ENCODE assay signal across 21 mouse cellular contexts in genomic region chr9:85551871-85552270, GRCm38 (mm10).
A peak's percentile ranks its signal among the peaks of the same experiment; 100 is the strongest.
DNase-seq lines count a peak whose midpoint lies in the region; ATAC-seq and TF ChIP-seq lines count a peak whose summit lies in the region.
"Had no signal": no experiment of that assay in that cellular context is flagged by ENCODE, and none has a peak within 500 bp of the region (broad histone marks: within the 10 kb centered on the region; RNA-seq: fewer than 3 reads in every experiment).

No protein-coding gene starts in this region.

- peak; percentile 90 for DNase-seq in heart, adult 11 months
- DNase-seq in heart, adult 2 months: no peak
- DNase-seq in 416B (ENCODE audit: low read depth): peak; percentile 4
- DNase-seq in adrenal gland, postnatal 10 days: peak; percentile 3
- DNase-seq in embryonic facial prominence, embryonic 10.5 days (ENCODE audit: low spot score): no peak
- DNase-seq in neural tube, embryonic 10.5 days (ENCODE audit: extremely low spot score, low spot score): no peak
- DNase-seq: cerebellum, adult 11 months; cerebellum, postnatal 14 days; heart, postnatal 10 days; kidney, adult 18-20 months; lung, adult 2 months; thymus, postnatal 4 days had no signal

- H3K79me2 ChIP-seq in heart, adult 2 months (replicated peaks; ENCODE audit: control insufficient read depth, insufficient read depth, low read length): no peaks in the 10 kb centered on the region

- TF ChIP-seq EP300 in heart, adult 2 months (IDR thresholded peaks at IDR 0.05; ENCODE audit: insufficient read depth, low read depth, low read length): no peak

- no peak overlapping the region for H3K27ac ChIP-seq in heart, adult 2 months
- no peak overlapping the region for H3K27ac ChIP-seq in intestine, postnatal 0 days (ENCODE audit: low read depth, low read length)
- H3K27ac ChIP-seq in embryonic facial prominence, embryonic 10.5 days (replicated peaks): no peak overlapping the region
- H3K27ac ChIP-seq: forebrain, embryonic 15.5 days; heart, embryonic 10.5 days; hindbrain, embryonic 12.5 days; limb, embryonic 10.5 days; macrophage; midbrain, embryonic 13.5 days; neural tube, embryonic 15.5 days had no signal

- TF ChIP-seq POLR2A in heart, adult 2 months (IDR thresholded peaks at IDR 0.05; ENCODE audit: insufficient read depth, low read depth, low read length): no peak

- intact Hi-C loops in heart, adult 2 months (cut with DNase I): no loop called here

- H3K9ac ChIP-seq in heart, adult 2 months (ENCODE audit: low read depth, low read length): no peak overlapping the region
- no peak overlapping the region for H3K9ac ChIP-seq in intestine, postnatal 0 days (ENCODE audit: low read depth, low read length)
- H3K9ac ChIP-seq: forebrain, embryonic 15.5 days; hindbrain, embryonic 12.5 days; midbrain, embryonic 13.5 days; neural tube, embryonic 15.5 days had no signal

- TF ChIP-seq CTCF in heart, adult 2 months (IDR thresholded peaks at IDR 0.05): no peak
- TF ChIP-seq CTCF in intestine, postnatal 0 days (IDR thresholded peaks at IDR 0.05; ENCODE audit: low read depth): no peak

- H3K4me3 ChIP-seq in heart, adult 2 months: no peak overlapping the region
- H3K4me3 ChIP-seq in intestine, postnatal 0 days (ENCODE audit: low read depth, low read length): no peak overlapping the region
- no peak overlapping the region for H3K4me3 ChIP-seq in embryonic facial prominence, embryonic 10.5 days
- H3K4me3 ChIP-seq: forebrain, embryonic 15.5 days; heart, embryonic 10.5 days; hindbrain, embryonic 12.5 days; limb, embryonic 10.5 days; midbrain, embryonic 13.5 days; neural tube, embryonic 15.5 days had no signal

- WGBS in heart, adult 2 months: 35% methylated on average over 1 of the region's 1 CpGs
- WGBS in intestine, postnatal 0 days: 26% methylated on average over 1 of the region's 1 CpGs
- 39% methylated on average over 1 of the region's 1 CpGs for WGBS in embryonic facial prominence, embryonic 10.5 days

- peak; percentile 94 for ATAC-seq in intestine, postnatal 0 days
- ATAC-seq: forebrain, embryonic 15.5 days; midbrain, embryonic 13.5 days had no signal

- H3K27me3 ChIP-seq in heart, adult 2 months (ENCODE audit: control insufficient read depth, insufficient read depth, low read length): no peaks in the 10 kb centered on the region
- no peaks in the 10 kb centered on the region for H3K27me3 ChIP-seq in intestine, postnatal 0 days (replicated peaks; ENCODE audit: control insufficient read depth, insufficient read depth, low read length)
- H3K27me3 ChIP-seq in embryonic facial prominence, embryonic 10.5 days (replicated peaks; ENCODE audit: low read depth, poor library complexity, severe bottlenecking): no peaks in the 10 kb centered on the region
- H3K27me3 ChIP-seq: forebrain, embryonic 15.5 days; hindbrain, embryonic 12.5 days; midbrain, embryonic 13.5 days; neural tube, embryonic 15.5 days had no signal

- no peaks in the 10 kb centered on the region for H3K4me1 ChIP-seq in heart, adult 2 months (ENCODE audit: control insufficient read depth, insufficient read depth, low read length)
- H3K4me1 ChIP-seq in intestine, postnatal 0 days (replicated peaks; ENCODE audit: control insufficient read depth, insufficient read depth, low read length): no peaks in the 10 kb centered on the region
- H3K4me1 ChIP-seq in embryonic facial prominence, embryonic 10.5 days: no peaks in the 10 kb centered on the region
- H3K4me1 ChIP-seq: forebrain, embryonic 15.5 days; hindbrain, embryonic 12.5 days; limb, embryonic 10.5 days; midbrain, embryonic 13.5 days; neural tube, embryonic 15.5 days had no signal

- H3K9me3 ChIP-seq in intestine, postnatal 0 days (ENCODE audit: control insufficient read depth): no peaks in the 10 kb centered on the region
- no peaks in the 10 kb centered on the region for H3K9me3 ChIP-seq in embryonic facial prominence, embryonic 10.5 days
- H3K9me3 ChIP-seq: forebrain, embryonic 15.5 days; heart, embryonic 10.5 days; hindbrain, embryonic 12.5 days; limb, embryonic 10.5 days; midbrain, embryonic 13.5 days; neural tube, embryonic 15.5 days had no signal

- H3K36me3 ChIP-seq in heart, adult 2 months (ENCODE audit: control insufficient read depth, insufficient read depth, low read length): no peaks in the 10 kb centered on the region
- no peaks in the 10 kb centered on the region for H3K36me3 ChIP-seq in intestine, postnatal 0 days (ENCODE audit: control insufficient read depth, insufficient read depth)
- H3K36me3 ChIP-seq in embryonic facial prominence, embryonic 10.5 days (replicated peaks): no peaks in the 10 kb centered on the region
- H3K36me3 ChIP-seq: forebrain, embryonic 15.5 days; heart, embryonic 10.5 days; hindbrain, embryonic 12.5 days; limb, embryonic 10.5 days; midbrain, embryonic 13.5 days; neural tube, embryonic 15.5 days had no signal

- no peak overlapping the region for H3K4me2 ChIP-seq in intestine, postnatal 0 days (replicated peaks; ENCODE audit: low read depth)
- H3K4me2 ChIP-seq: forebrain, embryonic 15.5 days; hindbrain, embryonic 12.5 days; liver, embryonic 11.5 days; midbrain, embryonic 13.5 days; neural tube, embryonic 15.5 days had no signal

Comparison
In these comparisons a context has a peak if more than half of its experiments do, and no peak if none do; other contexts are left out.
1. DNase-seq: peak in heart, adult 11 months (single experiment), 416B (single experiment) and adrenal gland, postnatal 10 days (single experiment); none in heart, adult 2 months (0 of 2), embryonic facial prominence, embryonic 10.5 days (single experiment) and neural tube, embryonic 10.5 days (single experiment).